Mouse (Mus musculus): ENCODE results near the gene Gm572. TPM values are rescaled to one million over a fixed set of nuclear protein-coding genes. Genes with fewer than 3 reads are reported as not detected.

Gene Gm572
- not detected in 2 replicates for total RNA-seq (2014; fragmentation: Nextera tagmentation)
- not detected in 2 replicates for total RNA-seq (2017)

DNA sequence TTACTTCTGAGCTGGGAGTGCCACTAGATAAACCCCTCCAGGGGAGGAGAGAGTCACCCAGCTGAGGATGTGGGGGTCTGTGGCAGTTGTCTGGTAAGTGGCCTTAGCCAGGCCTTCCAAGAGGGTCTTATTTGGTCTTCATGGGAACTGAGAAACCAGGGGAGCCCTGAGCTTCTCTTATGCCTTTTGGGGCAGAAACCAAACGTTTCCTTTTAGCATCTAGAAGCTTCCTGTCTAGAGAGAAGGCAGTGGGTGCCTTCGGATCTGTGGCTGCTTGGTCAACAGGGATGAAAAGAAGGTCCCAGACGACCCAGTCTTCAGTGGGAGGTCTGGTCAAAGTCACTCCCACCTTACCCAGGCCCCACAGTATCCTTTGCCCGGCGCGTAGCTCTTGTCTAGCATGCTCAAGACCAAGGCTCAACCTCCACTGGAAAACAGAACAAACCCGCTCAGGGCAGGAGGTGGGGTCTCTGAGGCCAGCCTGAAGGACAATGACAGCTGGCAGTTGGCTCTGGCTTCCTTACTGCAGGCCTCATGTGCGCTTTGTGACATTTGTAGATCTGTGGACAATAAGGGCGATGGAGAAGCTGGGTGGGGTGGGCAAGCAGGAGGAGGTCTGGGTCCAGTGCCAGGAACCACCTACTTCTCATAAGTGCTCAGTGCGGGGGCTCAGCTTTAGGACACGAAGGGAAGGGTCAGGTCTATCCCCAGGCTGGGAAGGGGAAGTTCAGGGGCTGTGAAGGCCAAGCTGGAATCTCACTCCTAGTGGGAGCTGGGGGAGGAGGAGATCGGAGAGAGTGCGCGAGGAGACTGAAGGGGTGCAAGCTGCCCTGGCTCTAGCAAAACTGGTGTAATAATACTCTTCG lies at the start of gene Gm572:
Gene Gm572 (plus strand): TSS at position 27 of the 866 bp plus-strand sequence.
- peak; percentile 53 for ATAC-seq (replicated peaks; ENCODE audit: low FRiP score, low TSS enrichment, poor library complexity, severe bottlenecking)

DNA sequence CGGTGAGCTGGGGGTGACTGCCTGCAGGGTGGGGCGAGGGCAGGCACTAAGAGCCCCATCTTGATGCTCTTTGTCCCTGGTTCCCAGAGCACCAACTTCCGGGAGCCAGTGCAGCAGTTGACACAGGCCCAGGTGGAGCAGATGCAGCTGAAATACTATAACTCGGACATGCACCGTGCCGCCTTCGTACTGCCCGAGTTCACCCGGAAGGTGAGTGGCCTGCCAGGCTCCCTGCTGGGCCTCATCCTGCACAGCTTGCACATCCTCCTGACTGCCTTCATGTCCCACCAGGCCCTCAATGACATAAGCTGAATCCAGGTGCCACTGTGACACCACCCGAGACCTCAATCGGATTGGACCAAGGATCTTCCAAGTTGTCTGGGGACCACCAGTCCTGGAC lies 49.1 kb upstream of the Gm572 start:
- no peak for ATAC-seq (replicated peaks; ENCODE audit: low FRiP score, low TSS enrichment, poor library complexity, severe bottlenecking)

DNA sequence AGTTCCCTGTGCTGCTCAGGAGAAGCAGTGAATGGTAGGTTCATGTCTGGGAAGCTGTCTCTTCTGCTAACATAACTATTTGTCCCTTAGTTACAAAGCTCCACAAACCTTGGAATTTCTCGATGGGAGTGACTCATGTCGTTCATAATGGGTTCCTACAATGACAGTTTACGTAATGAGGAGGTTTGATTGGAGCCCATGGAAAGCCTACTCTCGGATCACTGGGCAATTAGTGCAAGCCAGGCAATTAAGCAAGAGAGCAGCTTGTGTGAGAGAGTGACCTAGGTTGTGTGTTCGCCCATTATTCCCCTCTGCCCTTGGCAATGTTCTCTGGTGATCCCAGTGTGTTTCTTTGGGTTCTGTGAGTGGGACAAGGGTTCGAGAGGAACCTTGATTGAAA lies 47.2 kb upstream of the Gm572 start:
- ATAC-seq (replicated peaks; ENCODE audit: low FRiP score, low TSS enrichment, poor library complexity, severe bottlenecking), result no peak

DNA sequence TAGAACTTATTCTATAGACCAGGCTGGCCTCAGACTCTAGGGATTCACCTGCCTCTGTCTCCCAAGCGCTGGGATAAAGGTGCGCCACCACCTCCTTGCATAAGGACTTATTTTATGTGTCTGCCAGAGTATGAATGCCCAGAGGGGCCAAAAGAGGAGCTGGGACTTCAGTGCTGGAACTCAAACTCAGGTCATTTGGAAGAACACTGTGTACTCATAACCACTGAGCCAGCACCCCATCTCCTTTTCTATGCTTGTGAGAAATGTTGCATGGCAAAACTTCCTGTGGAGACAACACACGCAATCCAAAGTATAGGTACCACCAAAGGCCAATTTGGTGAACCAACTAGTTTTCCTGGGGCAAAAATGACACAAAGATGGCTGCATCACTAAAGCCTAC lies 46.4 kb upstream of the Gm572 start:
- no peak for ATAC-seq (replicated peaks; ENCODE audit: low FRiP score, low TSS enrichment, poor library complexity, severe bottlenecking)

DNA sequence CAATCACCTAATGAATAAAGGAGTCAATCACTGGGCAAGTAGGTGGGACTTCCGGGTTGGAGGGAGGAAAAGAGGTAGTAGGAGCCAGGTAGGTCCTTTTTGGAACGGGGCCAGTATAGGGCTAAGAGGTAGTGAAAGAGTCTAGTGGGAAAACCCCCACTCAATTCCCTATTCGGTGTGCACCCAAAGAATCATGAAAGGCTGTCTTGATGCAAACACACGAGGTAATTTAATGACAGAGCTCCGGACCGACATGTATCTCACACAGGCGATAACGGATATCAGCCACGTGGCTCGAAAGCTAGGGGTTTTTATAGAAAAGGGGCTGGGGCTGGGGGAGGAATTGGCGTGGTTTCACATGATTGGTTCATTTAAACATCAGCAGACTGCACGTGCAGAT lies 44.3 kb upstream of the Gm572 start:
- no peak for ATAC-seq (replicated peaks; ENCODE audit: low FRiP score, low TSS enrichment, poor library complexity, severe bottlenecking)

DNA sequence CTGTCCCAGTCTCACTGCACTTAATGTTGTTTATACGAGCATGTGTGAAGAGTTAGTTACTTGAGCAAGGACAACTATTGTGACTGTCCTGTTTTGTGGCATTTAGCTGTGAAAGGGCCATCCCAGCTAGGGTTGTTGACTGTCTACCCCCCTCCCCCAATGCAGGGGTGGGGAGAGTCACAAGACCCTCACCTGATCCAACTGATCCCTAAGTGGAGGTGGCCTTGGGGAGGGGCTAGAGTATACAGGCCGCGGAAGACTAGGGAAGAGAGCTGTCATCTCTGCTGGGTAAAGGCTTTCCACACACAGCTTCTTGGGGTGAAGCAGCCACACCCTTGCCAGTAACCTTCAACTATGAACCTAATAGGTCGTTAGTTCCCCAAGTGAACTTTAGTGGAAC lies 42.8 kb upstream of the Gm572 start:
- no peak for ATAC-seq (replicated peaks; ENCODE audit: low FRiP score, low TSS enrichment, poor library complexity, severe bottlenecking)

DNA sequence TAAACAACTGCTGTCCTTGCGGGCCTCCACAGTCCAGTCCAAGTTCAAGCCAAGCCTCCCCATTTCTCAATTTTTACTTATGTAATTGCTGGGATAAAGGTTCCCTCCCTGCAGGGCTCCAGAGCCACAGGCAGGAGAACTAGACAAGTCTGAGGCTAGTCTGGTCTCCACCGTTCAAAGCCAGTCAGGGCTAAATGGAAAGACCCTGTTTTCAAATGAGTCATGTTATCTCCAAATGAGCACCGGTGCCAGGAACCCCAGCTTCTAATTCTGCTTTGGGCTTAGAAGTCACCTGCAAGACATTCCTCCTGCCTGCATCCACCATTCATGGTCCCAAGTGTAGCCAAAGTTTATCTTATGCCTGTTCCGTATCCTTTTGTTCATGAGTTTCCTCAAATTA lies 41.2 kb upstream of the Gm572 start:
- ATAC-seq (replicated peaks; ENCODE audit: low FRiP score, low TSS enrichment, poor library complexity, severe bottlenecking), result no peak

DNA sequence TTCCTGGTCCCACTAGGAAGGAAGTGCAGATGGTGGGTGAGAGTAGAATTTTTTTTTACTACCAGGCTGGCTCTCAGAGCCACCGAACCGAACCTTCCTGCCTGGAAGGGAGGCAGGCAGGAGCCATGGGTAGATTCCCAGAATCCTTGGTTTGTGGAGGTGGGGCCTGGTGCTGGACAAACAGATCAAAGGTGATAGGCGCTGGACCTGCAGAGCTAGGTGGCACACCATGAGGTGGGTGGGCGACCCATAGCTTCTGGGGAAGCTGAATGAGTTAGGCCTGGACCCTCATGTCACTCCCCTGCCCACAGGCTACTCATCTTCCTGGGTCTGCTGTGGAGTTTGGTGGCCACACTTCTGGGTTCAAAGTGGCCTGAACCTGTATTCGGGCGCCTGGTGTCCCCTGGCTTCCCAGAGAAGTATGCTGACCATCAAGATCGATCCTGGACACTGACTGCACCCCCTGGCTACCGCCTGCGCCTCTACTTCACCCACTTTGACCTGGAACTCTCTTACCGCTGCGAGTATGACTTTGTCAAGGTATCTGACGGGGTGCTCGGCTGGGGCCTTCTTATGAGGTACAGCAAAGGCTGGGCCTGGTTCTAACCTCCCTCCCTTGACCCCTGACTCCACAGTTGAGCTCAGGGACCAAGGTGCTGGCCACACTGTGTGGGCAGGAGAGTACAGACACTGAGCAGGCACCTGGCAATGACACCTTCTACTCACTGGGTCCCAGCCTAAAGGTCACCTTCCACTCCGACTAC lies 40.6 kb upstream of the Gm572 start, which contains the start of gene Masp2:
Gene Masp2 (plus strand): TSS at position 198 of the 764 bp plus-strand sequence.
- no peak for ATAC-seq (replicated peaks; ENCODE audit: low FRiP score, low TSS enrichment, poor library complexity, severe bottlenecking)

DNA sequence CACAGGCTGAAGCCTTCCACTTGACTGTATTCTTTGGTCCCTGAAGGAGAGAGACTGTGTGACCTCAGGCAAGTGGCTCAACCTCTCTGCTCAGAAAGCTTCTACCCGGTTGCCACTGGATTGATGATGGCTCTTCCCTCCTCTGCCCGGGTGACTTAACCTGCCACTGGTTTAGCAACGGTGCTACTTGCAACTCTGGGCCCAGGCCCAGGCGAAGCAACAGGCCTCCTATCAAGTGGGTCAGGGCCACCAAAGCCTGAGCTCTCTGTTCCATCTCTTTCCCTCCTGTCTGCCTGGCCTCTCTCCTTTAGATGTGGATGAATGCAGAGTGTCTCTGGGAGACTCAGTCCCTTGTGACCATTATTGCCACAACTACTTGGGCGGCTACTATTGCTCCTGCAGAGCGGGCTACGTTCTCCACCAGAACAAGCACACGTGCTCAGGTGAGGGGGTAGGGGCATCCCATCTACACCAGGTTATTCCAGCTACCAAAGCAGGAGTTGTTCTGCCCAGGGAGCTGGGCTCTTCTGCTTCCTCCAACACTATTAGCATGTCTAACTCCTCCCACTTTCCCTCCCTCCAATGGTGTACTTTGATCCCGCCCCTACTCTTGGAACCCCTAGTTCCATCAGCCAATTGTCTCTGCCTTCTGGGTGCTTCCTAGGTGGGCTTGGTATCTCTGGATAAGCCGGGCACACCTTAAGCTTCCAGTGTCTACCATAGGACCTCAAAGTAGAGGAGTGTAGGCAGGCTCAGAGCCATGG lies 39.6 kb upstream of the Gm572 start:
- ATAC-seq (replicated peaks; ENCODE audit: low FRiP score, low TSS enrichment, poor library complexity, severe bottlenecking), result no peak

DNA sequence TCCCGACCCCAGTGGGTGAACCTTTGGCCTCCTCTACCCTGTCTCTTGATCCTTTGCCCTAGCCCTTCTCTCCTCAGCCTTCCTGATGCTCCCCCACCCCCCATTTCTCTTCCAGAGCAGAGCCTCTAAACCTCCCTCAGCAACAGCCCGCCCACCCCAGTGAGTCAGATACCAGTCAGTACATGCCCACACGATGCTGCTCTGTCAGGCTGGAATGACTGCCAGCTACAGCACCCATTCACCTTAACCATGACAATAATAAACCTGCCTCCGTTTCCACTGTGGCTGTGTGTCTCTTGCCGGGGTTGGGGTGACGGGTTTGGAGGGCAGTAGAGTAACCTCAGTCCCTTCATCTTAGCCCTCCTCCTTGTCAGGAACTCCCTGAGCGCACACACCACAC lies 39.0 kb upstream of the Gm572 start:
- ATAC-seq (replicated peaks; ENCODE audit: low FRiP score, low TSS enrichment, poor library complexity, severe bottlenecking), result no peak

DNA sequence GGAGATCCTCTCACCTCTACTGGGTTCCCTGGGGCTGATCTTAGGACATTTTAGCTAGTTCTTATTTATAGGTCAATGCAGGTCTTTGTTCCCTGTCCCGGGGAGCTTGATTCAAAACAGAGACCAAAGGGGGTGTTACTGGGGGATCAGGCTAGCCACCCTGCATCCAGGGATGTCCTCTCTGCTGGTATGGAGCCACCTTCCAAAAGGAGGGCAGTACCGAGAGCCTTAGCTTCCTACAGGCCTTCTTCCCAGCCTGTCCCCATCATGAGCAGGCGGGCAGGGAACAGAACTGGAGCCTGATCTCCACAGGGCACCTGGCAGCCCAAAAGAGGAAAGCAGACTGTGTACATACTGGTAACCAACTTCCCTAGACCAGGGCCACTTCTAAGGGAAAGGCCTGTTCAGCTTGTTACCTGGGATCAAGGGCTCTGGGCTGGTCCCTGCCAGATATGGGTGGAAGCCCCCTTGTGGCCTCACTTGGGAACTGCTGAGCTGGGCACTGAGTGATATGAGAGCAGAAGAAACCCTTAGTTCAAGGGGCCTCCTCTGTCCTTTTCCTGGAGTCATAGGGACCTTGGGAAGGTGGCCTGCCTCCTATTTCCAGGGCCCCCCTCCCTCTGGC lies 38.5 kb upstream of the Gm572 start:
- peak; percentile 82 for ATAC-seq (replicated peaks; ENCODE audit: low FRiP score, low TSS enrichment, poor library complexity, severe bottlenecking)

DNA sequence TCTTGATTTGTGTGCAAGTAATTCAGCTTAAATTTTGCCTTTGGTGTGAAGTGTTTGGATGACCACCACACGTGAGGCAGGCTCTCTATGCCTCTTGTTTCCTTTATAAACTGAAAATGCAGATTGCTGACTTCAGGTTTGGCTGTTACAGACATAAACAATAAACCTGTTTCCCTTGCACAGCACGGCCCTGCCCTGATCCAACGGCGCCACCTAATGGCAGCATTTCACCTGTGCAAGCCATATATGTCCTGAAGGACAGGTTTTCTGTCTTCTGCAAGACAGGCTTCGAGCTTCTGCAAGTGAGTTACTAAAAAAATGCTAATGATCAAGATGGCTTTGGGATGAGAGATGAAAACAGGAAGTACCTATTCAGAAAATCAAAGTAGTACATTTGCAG lies 35.4 kb upstream of the Gm572 start:
- peak; percentile 65 for ATAC-seq (replicated peaks; ENCODE audit: low FRiP score, low TSS enrichment, poor library complexity, severe bottlenecking)

DNA sequence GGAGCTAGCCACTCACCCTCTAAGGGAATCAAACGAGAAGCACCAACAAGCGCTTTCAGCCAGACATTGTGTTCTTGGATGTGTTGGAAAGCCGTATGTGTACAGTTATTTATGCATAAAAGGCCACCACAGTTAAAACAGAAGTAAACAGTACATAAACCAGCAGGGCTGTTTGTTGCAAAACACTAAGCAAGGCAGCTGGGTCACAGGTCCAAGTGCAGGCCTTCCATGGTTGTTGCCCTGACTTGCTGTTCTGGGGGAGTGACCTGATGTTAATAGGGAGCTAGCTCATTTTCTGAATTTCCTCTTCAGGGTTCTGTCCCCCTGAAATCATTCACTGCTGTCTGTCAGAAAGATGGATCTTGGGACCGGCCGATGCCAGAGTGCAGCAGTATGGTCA lies 33.3 kb upstream of the Gm572 start:
- no peak for ATAC-seq (replicated peaks; ENCODE audit: low FRiP score, low TSS enrichment, poor library complexity, severe bottlenecking)

DNA sequence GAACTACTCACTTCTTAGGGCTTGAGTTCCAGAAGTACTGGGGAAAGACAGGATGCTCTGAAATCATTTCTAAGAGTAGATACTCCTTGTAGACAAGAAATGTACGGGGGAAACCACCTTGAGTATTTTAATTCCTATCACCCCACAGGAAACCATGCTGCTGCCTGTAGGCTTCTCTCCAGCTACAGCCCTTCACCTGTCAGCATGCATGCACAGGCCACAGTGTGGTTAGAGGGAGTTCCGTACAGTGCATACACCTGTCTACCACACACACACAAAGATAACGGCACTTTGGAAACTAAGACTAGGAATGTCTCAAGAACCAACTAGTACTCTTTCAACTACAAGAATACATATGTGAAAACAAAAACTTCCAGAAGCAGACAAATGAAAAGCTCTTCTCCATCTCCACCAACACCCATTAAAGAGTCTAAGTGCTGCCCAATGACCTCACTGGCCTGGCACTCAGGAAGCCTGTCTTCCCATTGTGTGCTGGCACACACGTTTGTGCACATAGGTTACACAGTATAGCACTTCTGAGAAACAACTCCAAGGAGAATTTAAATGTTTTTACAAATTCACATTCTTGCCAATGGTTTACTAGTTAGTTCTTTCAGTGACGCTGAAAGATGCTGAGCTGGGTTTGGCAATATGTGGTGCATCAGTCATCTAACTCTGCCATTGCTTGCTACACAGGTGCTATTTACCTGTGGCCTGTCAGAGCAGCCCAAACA lies 32.3 kb upstream of the Gm572 start:
- no peak for ATAC-seq (replicated peaks; ENCODE audit: low FRiP score, low TSS enrichment, poor library complexity, severe bottlenecking)

DNA sequence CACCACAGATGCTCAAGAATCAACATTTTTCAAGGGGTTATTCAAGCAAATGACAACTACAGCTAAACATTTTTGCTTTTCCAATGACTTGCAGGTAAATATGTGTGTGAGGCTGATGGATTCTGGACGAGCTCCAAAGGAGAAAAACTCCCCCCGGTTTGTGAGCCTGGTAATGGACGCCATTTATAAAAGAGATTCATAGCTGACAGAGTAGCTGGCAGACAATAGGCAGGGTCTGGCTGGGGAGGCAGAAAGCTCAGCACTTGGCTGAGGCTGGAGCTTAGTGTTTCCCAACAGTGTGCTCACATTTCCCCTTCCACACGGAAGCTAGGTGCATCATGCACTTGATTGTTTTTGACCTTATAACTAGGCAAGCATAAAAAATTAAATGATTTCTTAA lies 30.6 kb upstream of the Gm572 start:
- ATAC-seq (replicated peaks; ENCODE audit: low FRiP score, low TSS enrichment, poor library complexity, severe bottlenecking), result no peak

DNA sequence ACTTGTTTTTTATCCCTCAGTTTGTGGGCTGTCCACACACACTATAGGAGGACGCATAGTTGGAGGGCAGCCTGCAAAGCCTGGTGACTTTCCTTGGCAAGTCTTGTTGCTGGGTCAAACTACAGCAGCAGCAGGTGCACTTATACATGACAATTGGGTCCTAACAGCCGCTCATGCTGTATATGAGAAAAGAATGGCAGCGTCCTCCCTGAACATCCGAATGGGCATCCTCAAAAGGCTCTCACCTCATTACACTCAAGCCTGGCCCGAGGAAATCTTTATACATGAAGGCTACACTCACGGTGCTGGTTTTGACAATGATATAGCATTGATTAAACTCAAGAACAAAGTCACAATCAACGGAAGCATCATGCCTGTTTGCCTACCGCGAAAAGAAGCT lies 29.4 kb upstream of the Gm572 start:
- no peak for ATAC-seq (replicated peaks; ENCODE audit: low FRiP score, low TSS enrichment, poor library complexity, severe bottlenecking)

DNA sequence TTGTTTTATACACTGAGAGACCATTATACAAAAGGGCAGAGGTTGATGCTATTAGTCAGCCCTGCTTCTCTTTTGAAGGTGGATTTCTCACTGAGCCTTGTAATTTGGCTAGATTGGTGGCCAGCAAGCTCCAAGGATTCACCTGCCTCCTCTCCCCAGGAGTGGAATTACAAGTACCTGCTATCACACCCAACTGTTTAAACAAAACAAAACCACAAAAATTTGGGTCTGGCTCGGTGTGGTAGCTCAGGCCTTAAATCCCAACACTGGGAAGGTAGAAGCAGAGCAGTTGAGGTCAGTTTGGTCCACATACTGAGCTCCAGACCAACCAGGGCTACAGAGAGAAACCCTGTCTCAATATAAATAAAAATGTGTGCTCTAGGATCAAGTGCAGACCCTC lies 23.3 kb upstream of the Gm572 start:
- no peak for ATAC-seq (replicated peaks; ENCODE audit: low FRiP score, low TSS enrichment, poor library complexity, severe bottlenecking)

DNA sequence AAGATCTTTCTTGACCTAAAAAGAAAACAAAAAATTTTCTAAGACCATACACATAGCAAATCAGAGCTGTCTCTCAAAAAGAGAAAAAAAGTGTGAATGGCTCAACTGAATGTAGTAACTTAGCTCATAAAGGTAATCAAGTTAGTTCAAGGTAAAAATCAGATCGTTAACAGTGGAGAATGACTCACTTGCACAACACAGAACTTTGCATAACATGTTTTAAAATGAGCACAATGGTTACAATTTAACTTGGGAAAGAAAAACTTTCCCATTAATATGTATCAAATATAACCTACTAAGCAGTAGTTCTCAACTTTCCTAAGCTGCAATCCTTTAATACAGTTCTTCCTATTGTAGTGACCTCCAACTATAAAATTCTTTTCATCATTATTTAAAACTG lies 22.4 kb upstream of the Gm572 start:
- ATAC-seq (replicated peaks; ENCODE audit: low FRiP score, low TSS enrichment, poor library complexity, severe bottlenecking), result no peak

DNA sequence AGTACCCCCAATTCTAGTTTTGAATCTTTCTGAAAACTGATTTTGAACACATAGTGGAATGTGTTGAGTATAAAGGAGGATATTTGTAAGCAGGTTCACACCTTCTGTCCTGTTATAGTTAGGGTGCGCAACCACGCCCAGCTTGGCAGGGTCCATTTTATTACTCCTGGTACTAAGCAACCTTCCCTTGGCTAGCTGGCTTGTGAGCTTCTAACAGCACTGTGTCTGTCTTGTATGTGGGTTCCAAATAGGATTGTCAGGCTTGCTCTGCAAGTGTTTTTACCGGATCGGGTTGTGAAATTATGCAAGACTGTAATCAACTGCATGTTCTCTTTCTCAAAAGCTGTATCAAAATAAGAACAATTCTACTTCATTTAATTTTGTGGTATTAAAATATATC lies 20.6 kb upstream of the Gm572 start:
- no peak for ATAC-seq (replicated peaks; ENCODE audit: low FRiP score, low TSS enrichment, poor library complexity, severe bottlenecking)

Measured in megakaryocyte-erythroid progenitor cell, adult 5-6 weeks (primary cell).